ENCODE assay signal across 1 mouse cellular context in the genomic region with DNA sequence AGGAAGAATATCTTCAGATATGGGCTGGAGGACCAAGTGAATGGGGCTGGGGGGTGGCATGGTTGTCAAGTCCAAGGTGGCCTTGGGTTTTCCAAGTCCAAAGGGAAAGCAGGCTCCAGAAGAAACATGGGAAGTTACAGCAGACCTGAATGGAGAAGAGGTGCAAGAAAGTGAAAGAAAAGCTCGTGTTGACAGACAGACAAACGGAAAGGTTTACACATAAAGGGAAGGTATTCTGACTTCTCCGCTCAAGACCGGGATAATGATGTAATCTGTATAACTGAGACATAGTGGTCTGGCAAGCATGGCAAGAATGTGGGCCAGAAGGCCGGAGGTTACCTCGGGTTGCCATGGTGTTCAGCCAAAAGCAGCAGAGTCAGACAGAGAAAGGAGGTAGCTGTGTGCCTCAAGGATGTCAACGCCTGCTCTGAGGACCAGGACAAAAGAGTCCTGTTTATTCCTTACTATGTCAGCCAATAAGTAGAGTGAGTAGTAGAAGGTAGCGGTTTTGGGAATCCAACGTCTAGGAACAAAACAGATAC.
A peak's percentile ranks its signal among the peaks of the same experiment; 100 is the strongest.
TF ChIP-seq lines count a peak whose summit lies in the region.

No protein-coding gene starts in this region.

TF ChIP-seq in CH12.LX, 34 proteins besides CTCF, POLR2A, EP300 and RAD21 (continued from another document):
- TF ChIP-seq MAX (IDR thresholded peaks at IDR 0.05; ENCODE audit: low read length) (peak; percentile 60), MEF2A (IDR thresholded peaks at IDR 0.05; ENCODE audit: borderline replicate concordance, low read depth, low read length) (peak; percentile 33; the same call in 1 of the 2 replicates)
TF ChIP-seq in CH12.LX: peak in this region for 7.
